Mouse (Mus musculus) cerebellum, adult 11-12 months (tissue): ENCODE results near the gene Fam214a.

ENCODE experiments used
- DNase-seq: peaks from one replicate; pipeline ENCODE4 v3.0.0; 2022

The Fam214a gene

DNA sequence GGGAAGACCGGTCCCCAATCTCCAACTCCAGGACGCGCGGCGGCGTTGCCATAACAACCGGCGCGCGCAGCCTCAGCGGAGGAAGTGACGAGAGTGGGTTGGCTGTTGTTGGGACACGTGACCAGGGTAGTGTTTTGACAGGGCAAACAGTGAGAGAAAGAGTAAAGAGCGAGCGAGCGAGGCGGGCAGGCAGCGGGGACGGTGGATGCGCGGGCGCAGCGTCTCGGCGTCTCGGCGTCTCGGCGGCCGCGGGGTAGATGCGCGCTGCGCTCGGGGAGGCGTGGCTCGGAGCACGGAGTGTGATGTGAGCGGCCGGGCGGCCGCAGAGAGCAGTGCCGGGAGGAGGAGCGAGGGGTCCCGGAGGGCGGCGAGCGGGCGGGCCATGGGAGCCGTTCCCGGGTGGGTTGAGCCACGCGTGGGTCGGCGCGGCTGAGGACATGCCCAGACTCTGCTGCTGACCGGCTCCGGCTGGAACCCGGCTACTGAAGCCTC is at the start of gene Fam214a:
Gene Fam214a (plus strand): TSS at position 129 of the 492 bp plus-strand sequence.
- DNase-seq = peak; percentile 95

DNA sequence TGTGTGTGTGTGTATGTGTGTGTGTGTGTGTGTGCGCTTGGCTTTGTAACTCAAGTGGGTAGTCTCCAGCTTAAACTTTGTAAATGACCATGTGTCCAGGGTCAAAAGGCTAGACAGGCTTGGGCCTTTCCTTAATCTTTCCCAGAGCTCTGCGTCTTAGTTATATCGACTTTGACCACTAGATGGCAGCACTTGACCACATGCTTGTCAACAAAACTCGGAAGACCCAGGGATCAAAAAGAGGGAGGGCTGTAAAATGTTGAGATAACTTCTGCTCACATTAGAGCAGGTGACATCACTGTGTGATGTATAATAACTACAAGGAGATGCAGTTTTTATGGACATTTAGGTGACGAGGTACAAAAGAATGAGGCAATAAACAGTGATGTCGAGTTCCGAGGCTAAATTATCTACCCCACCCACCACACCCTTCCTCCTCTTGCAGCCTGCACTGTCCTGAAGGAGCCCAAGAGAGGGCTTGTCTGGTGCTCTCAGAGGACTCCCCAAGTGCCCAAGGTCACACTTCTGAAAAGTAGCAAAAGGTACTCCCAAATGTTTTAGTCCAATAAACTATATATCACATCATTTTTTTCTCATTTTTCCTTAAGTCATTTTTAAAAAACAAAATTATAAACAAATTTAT is 47.7 kb upstream of the Fam214a start:
- DNase-seq = peak; percentile 35

DNA sequence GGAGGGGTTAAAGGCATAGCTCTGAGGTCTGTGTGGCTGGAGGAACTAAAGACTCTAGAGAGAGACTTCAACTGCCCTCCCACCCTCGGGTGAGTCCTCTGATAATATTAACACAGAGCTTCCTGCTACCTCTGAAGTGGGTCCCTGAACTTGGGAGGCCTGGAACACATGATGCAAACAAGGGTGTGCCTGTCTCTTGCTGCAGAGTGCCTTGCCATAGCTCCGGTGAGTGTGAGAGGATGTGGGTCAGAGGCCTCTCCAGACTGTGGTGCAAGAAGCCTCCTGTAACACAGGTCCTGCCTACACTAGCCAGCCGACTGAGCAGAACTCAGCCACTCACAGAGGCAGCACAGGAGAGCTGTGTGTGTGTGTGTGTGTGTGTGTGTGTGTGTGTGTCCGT is 45.7 kb upstream of the Fam214a start:
- no peak for DNase-seq

DNA sequence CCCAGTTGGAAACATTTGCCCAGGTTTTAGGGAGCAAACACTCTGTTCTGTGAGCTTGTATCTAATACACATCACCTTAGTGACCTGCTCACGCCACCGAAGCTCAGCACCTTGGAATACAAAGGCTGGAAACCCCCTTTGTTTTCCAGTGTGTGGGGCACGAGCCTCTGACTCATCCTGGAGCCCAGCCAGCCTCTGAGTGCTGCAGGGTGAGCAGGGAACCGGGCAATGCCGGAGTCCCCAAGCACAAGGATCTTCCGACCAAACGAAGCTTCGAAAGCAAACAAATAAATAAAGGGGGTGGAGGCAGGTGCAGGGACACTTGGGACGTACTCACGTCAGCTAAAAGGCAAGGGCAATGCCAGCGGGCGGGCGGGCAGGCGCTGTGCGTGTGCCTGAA is 43.4 kb upstream of the Fam214a start:
- DNase-seq = no peak

DNA sequence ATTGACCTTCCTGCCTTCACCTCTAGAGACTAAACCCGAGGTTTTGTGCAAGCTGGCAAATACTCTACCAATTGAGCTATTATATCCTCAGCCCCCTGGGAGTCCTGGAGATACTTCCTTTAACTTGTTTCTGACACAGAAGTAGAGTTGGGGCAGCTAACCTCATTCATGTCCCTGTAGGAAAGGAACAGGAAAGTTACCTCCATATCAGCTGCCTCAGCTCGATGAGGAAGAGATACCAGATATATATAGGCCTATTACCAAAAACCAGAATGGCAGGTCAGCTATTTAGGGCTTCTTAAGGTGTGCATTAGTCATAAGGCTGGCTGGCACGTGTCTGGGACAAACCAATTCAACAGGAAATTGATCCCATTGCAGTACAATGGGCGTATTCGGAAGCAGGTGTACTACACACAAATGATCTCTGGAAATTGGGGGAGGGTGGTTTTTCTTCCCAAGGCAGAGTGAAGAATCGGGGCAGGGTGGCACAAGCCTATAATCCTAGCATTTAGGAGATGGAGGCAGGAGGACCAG is 42.4 kb upstream of the Fam214a start:
- DNase-seq = no peak

DNA sequence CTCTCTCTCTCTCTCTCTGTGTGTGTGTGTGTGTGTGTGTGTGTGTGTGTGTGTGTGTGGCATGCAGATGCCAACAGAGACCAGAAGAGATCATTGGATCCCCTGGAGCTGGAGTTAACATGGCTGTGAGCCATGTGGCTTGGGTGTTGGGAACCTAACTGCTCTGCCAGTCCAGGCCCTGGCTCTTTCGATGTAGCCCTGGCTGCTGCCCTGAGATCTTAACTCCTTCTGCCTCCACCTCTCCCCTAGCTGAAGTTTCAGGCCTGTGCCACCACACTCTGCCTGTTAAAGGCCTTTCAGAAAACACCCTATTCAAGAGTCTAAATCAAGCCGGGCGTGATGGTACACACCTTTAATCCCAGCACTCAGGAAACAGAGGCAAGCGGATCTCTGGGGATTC is 41.3 kb upstream of the Fam214a start:
- no peak for DNase-seq

DNA sequence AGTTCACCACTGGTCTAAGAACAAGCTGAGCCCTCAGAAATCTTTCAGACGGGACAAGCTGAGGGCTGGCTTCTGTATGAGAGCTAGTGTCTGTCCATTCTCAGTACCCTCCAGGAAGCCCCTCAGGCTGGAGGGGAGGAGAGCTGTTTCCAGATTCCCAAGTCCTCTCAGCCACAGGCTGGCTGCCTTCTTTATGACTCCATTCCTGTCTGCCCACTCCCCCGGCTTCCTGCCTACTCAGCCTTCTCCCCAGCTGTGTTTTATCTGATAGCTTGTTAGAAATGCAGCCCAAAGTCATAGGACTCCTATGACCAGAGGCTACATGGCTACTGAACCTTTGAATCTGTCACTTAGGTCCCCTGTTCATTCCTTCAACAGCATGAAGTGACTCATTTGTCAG is 40.8 kb upstream of the Fam214a start:
- DNase-seq = no peak

DNA sequence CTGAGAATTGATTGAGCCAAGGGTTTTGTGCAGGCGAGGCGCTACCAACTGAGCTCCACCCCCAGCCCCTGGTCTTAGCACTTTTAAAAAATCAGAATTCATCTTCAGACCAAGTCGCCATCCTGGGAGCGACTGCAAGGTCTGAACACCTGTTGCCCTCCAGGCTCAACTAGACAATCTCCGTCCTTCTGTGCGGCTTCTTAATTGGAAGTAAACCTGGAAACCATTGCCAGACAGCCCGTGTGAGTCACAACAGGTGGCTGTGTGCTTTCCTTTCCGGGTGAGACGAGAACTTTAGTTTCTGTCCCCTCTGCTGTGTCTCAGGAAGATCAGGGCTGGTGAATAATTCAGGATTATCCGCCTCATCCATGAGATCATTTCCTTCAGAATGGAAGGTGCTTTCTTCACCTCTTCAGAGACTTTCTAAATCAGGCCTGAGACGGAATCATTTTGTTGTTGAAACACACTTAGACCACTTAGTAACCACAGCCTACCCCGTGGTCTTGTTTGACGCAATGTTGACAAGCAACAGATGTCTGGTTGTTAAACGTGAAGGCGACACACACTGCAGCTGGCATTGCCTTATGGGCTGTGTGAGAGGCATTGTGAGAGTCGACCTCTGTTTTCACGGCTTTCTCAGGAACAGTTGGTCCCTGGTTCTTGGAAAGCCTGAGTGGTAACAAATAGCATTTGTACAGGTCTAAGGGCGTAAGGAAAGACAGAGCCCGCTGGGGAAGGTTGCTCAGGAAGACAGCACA is 39.9 kb upstream of the Fam214a start:
- no peak for DNase-seq

DNA sequence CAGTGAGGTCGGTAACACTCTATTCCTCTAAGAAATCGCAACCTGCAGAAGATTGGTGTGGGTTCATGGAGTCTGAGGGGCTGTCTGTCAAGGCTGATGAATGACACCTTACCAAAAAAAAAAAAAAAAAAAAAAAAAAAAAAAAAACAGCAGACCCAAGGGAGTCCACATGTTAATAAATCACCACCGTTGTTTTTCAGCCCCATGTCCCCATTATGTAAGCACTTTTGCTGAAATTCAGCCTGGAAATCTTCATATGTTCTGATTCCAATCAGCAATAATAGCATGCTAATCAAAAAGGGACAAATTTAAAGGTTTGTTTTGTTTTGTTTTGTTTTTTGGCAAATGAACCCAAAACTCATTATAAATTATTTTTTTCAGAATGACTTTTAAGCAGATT is 37.1 kb upstream of the Fam214a start:
- no peak for DNase-seq

DNA sequence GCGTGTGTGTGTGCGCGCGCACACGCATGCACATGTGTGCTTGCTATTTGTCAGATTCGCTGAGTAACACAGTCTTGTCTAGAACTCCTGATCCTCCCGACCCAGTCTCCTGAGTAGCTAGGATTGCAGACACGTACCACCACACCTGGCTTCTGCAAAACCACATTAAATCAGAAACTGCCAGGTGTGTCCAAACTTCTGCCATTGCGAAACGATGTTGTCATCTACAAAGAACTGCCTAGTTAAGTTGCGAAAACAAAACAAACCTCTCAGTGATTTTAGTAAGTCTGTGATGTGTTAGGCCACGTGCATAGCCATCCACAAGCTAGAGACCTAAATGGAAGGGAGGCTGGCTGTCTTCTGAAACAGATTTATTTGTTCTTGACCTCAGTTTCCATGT is 32.2 kb upstream of the Fam214a start:
- no peak for DNase-seq

DNA sequence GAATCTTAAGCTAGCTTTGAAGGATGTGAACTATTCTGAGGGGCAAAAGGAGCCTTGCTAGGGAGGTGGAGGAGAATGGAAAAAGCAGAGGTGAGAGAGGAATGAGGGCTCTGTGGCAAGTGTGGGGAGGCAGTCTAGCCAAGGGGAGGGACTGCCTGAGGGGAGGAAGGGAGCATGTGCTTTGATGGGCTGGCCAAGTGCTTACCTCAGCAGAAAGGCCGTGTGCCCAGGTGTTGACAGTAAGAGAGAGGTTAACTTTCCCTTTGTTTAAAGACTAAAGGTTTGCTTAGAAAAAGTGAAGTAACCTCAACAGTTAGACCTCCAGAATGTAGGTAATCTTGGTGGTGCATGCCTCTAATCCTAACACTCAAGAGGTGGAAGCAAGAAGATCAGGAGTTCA is 31.3 kb upstream of the Fam214a start:
- no peak for DNase-seq

DNA sequence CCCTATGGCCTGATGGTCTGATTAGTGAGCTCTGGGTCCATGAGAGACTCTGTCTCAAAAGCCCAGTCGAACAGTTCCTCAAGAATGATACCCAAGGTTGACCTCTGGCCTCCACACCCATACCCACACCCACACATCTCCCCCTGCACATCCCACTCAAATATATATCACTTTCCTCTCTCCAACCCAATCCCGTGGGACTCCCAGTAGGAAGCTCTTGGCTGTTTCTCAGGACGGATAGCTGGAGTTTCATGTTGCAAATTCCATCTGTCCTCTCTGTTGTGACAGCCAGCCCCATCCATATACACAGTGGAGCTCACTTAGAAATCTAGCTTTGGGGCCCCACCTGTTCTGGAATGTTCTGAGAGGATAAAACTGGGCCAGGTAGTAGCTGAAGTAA is 29.8 kb upstream of the Fam214a start:
- no peak for DNase-seq

DNA sequence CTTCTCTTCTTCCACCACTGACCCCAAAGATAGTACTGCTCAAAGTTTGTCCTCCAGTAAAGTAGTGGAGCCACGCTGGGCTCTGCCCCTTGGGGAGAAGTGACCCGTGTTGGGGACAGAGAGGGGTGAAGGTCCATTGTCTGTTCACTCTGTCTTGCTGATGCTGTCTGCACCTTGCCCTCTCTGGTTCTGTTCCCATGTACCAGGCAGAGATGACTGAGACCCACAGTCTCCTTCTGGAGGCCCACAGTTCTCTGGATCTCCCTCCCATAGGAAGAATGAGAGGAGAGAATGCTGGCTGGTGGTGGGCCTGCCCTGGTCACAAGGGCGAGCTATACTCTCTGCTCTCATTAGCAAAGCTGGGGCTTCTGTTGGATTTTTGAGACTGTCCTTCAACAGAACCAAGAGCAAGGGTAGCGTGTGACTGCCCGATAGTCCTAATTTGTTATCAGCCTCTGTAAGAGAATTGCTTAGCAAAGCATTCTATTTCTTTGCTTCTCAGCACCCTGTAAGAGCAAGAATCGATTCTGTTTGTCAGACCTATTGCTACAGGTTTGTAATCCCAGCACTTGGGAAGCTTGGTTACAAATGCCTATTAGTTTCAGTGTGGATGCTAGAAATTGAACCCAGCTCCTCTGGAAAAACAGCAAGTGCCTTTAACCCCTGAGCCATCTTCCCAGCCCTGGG is 29.2 kb upstream of the Fam214a start:
- no peak for DNase-seq

DNA sequence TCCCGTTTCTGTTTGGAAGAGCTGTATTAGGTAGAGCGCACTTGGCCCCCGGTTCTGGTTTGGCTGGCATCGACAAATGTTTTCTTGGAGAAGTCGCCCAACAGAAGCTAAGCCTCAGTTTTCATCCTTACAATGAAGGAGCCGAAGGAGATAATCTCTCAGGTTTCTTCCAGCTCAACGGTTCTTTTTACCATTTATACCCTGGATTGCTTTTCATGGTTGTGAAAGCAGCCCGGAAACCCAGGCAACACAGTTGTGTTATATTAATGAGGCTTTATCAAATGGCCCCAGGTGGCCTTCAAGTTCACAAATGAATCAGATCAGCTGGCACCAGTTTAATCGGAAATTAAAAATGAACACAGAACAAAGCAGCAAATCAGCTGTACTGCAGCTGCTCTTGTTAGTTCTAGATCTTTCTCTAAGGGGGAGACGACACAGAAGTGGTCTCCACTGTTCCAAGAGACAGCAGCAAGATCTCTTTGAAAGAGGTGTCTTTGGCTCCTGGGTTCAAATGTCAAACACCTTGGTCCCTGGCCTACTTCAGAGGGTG is 27.4 kb upstream of the Fam214a start:
- no peak for DNase-seq

DNA sequence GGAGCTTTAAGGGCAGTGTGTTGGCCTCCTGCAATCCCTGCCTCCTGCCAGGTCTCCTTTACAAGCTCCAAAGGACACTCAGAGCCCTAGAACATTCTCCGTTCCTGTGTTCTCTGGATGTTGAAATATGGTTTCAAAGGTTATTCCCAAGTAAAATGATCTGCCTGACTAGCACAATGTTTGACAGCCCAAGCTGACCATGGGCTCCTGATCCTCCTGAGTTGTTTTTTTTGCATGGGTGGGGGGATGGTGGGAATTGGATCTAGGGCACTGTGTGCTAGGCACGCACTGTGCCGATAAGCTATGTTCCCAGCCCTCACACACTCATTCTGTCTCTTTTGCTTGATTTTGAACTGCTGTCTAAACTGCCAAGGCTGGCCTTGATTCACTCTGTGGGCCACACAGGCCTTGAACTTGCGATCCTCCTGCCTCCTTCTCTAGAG is 22.7 kb upstream of the Fam214a start:
- no peak for DNase-seq

DNA sequence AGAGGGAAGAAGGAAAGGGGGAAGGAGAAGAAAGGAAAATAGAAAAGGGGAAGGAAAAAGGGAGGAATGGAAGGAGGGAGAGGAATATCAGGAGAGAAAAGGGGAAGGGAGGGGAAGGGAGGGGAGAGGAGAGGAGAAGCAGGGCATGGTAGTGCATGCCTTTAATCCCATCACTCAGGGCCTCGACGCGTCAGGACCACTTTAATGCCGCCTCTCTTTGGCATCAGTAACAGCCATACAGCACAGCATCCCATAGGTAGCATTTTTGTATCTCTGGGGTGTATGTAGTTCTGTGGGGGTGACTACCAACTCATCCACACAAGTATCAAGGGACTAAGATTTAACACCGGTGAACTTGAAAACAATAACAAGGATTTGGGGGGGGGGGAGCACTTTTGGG is 22.0 kb upstream of the Fam214a start:
- no peak for DNase-seq

DNA sequence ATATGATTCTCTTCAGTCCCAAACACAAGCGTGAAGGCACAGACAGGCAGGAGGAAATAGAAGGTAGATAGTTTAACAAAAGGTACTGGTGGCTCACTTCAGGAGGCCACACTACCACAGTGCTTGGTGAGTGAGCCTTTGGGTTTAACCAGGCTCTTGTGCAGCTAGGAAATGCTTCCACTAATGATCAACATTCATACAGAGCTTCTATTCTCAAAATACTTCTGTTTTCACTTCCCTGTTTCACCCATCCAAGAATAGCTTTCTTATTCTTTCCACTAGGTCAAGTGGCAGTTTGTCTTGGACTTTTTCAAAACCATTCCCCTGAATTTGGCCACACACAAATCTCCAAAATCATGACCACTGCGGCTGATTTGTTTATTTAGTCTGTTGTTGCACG is 17.4 kb upstream of the Fam214a start:
- no peak for DNase-seq

DNA sequence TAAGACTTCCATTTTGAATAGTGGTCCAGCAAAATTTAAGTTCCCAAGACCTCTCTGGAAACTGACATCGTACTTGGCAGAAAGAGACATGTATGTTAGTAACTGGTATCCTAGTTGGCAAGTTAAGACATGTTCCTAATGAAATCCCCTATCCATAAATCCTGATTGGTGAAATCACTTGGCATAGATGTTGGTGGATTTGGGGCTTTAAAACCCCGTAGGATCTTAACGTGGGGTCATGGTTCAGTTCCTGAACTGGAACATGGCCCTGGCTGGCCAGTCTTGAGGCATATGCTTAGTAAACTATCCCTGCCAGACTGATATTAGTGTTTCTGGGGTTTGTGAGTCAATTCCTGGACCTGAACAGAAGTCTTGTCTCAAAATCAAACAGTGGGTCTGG is 14.9 kb upstream of the Fam214a start:
- DNase-seq = no peak

DNA sequence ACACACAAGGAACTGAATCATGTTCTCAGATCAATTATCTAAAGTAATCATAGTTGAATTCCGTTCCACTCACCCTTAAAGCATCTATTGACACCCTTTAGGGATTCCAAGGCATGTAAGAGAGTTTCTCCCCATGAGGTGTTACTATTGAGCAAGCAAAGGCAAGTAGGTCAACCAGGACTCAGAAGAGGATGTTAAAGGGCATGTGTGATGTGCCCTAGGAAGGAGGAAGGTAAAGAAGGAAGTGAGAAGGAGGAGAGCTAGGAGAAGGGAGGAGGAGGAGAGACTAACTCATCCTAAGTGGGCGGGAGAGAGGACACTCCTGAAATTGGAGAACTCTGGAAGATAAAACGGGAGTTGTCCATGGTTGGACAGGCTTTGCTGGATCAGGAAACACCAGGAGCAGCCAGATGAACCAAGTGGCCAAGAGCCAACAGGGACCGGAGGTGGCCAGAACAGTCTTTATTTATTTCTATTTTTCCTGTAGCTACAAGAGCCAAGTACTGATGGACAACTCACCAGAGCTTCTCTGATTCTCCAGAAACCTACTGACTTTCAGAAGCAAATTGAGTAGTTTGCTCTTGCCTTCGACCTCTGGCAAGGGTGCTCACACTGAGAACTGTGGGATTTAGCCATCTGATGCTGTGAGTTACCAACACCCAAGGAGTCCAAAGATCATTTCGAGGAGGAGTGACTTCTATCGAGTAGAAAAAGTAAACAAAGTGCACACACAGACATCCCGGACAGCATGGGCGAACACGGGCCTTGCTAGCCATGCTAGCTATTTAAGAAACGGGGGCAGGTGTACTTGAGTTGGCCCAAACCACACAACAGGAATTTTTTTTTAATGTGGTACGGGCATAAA is 13.8 kb upstream of the Fam214a start:
- no peak for DNase-seq

DNA sequence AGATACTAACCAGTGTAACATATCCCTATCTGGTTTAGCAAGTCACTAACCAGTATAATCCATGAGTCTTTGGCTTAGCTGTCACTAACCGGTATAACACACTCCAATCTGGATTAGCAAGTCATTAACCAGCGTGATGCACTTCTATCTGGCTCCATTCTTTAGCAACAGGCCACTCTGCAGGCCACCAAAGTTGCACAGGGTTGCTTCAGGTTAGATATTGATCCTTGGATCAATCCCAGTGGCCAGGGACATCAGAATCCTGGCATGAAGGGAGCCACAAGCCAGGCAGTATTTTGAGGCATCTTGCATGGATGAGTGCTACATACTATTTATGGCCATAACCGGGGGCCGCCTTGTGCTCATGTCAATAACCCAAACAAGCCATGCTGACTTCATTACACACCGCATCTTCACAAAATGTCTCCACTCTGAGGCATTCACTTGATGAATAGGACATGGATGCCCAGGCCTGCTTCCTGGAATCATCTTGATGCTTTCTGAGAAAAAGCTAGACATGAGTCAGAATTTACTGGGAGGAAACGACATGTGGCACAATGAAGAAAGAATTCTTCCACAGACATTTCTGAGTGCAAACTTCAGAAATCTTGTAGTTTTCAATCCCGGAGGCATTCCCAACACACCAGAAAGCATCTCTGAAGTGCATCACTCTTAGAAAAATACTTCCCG is 5.8 kb upstream of the Fam214a start:
- DNase-seq = no peak

DNA sequence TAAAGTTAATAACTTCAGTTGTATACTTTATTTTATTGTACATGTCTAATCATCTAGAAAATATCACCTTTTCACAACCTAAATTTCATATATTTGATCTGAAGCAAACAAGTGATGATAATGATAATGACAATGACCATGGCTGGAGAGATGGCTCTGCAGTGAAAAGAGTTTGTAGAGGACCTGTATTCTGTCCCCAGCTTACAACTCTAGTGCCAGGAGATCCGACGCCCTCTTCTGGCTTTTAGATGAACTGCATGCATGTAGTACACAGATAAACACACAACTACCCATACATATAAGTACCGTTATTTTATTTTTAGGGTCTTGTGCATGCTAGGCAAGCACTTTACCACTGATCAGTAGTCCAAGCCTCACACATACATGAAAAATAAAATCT is 1.2 kb upstream of the Fam214a start:
- no peak for DNase-seq

DNA sequence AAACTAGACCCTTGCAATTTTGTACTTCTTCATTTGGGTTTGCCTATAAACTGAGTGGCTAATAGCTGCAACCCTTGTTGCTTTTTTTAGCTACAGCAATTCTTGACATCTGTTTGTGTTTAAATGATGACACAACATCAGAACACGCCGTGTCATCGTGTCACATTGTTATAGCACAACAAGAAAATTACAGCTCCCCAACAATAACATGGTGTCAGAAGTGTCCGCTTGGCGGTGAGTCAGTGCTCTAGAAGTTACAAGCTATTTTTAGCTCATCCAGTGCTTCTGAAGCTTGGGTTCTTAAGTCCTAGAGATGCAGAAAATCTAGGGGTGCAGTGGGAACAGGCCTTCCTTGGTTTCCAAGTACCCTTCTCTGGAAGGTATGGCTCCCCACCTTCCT is 578 bp upstream of the Fam214a start:
- no peak for DNase-seq
